Mouse (Mus musculus) small intestine, adult 2 months (tissue): ENCODE measurements around the gene Slc26a8.

Source experiments
- CTCF ChIP-seq: fragments of 200-500 bp; IDR thresholded peaks from 2 replicates; pipeline ENCODE4 v1.5.1; 2012; ENCODE audit warnings: low read depth, mild to moderate bottlenecking, control low read depth, inconsistent platforms, low read length, moderate library complexity, mixed read lengths; ENCODE audit not compliant: insufficient replicate concordance, insufficient read length; ENCODE audit errors: extremely low read depth
- POLR2A ChIP-seq: fragments of 200-500 bp; IDR thresholded peaks from 2 replicates; pipeline ENCODE4 v1.6.1; 2012; ENCODE audit warnings: low read depth, mild to moderate bottlenecking, control low read depth, inconsistent platforms, low read length, moderate library complexity

- TF ChIP-seq POLR2A: no peak
- TF ChIP-seq CTCF: no peak
Observed at GRCm38 (mm10) chr17:28593965-28594364, 96.1 kb downstream of the Slc26a8 start.
